Mouse (Mus musculus) limb, embryonic 15.5 days (tissue): ENCODE measurements at regions not wholly inside any gene's neighbourhood (a gene's known extent, or its start where the extent isn't known, plus 50 kb on each side); places are given as distances from the start of the nearest gene placed in this dataset.

Experiments used
- ATAC-seq: fragments of 200-750 bp; cut with Nextera tagmentation; 2 replicates; pipeline ENCODE4 v1.8.0; 2017; ENCODE audit warnings: low read depth, moderate TSS enrichment; ENCODE audit not compliant: insufficient number of reproducible peaks, low FRiP score, low TSS enrichment
- H3K27ac ChIP-seq: fragments of 300-500 bp; sonication (generic); 2 replicates; pipeline ENCODE4 v1.5.1; 2015; ENCODE audit warnings: moderate library complexity, mild to moderate bottlenecking, inconsistent platforms
- H3K27me3 ChIP-seq: fragments of 300-500 bp; sonication (generic); 2 replicates; pipeline ENCODE4 v1.6.1; 2015; ENCODE audit warnings: inconsistent platforms
- H3K36me3 ChIP-seq: fragments of 300-500 bp; sonication (generic); 2 replicates; pipeline ENCODE4 v1.6.1; 2015; ENCODE audit warnings: inconsistent platforms
- H3K4me1 ChIP-seq: fragments of 300-500 bp; sonication (generic); 2 replicates; pipeline ENCODE4 v1.6.1; 2015; ENCODE audit warnings: inconsistent platforms
- H3K4me2 ChIP-seq: fragments of 300-500 bp; sonication (generic); 2 replicates; pipeline ENCODE4 v1.6.1; 2015; ENCODE audit warnings: mild to moderate bottlenecking, inconsistent platforms
- H3K4me3 ChIP-seq: fragments of 300-500 bp; sonication (generic); 2 replicates; pipeline ENCODE4 v1.5.1; 2015; ENCODE audit warnings: mild to moderate bottlenecking, inconsistent platforms
- H3K9ac ChIP-seq: fragments of 300-500 bp; sonication (generic); 2 replicates; pipeline ENCODE4 v1.6.1; 2015; ENCODE audit warnings: inconsistent platforms
- H3K9me3 ChIP-seq: fragments of 300-500 bp; sonication (generic); 2 replicates; pipeline ENCODE4 v1.6.1; 2016; ENCODE audit warnings: inconsistent platforms
- WGBS: fragments of 180-500 bp; shearing (Covaris S2); methylation state at CpG from one replicate; pipeline ENCODE4 v1.1.7; 2015; 5-methylcytosine and 5-hydroxymethylcytosine counted together

GRCm38 (mm10) chr4:152647084-152647483 lies 169.4 kb upstream of the Kcnab2 start:
- Histone ChIP-seq H3K4me1 (no peaks in the 10 kb centered on the region; the same call in 1 of the 2 replicates), H3K9ac (no peak overlapping the region), H3K36me3 (no peaks in the 10 kb centered on the region), H3K4me3 (no peak overlapping the region), H3K9me3 (no peaks in the 10 kb centered on the region), H3K4me2 (no peak overlapping the region), H3K27ac (no peak overlapping the region), H3K27me3 (no peaks in the 10 kb centered on the region)
- ATAC-seq = no peak
- 85% methylated on average over 14 of the region's 14 CpGs for WGBS

DNA sequence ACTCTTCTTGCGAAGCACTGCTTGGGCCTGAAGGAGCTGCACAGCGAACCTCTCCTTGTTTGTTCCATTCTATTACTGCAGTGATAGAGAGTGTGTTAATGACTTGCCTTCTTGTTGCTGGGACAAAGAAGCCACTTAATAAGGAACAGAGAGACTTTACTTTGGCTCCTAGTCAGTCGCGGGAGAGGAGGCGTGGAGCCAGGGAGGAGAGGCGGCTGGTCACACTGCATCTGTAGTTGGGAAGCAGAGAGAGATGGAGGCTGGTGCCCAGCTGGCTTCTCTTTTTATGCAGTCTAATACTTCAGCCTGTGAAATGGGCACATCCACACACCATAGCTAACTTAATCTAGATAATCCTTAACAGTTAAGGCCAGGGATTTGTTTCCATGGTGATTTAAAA lies 159.4 kb upstream of the Kcnab2 start:
- WGBS = 55% methylated on average over 6 of the region's 6 CpGs

DNA sequence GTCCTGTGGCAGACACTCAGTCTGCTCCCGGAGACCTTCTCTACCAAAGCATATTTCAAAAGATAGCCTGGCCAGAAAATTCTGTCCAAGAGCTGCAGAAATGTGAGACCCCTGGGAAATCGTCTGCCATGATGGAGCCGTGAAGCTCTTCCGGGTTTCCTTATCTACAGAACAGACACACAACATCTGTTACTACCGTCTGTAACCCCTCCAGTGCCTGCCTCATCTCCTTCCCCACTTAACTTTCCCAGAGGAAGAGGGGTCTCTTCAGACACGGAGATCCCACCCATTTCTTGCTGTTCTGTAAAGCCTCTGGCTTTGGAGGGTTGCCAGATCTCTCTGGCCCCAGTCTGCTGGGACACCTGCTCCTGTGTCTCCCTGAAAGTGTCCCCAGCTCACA lies 156.2 kb upstream of the Kcnab2 start:
- no peaks in the 10 kb centered on the region for H3K36me3 ChIP-seq
- 39% methylated on average over 6 of the region's 6 CpGs for WGBS

More for the DNA sequence above, 159.4 kb upstream of the Kcnab2 start:
- Histone ChIP-seq H3K9ac (no peak overlapping the region), H3K9me3 (no peaks in the 10 kb centered on the region), H3K27me3 (no peaks in the 10 kb centered on the region), H3K36me3 (no peaks in the 10 kb centered on the region), H3K4me1 (peaks cover 6% of the 10 kb centered on the region; the same call in 1 of the 2 replicates), H3K4me3 (no peak overlapping the region), H3K4me2 (no peak overlapping the region), H3K27ac (no peak overlapping the region)
- no peak for ATAC-seq

GRCm38 (mm10) chr4:152628111-152628510 lies 150.4 kb upstream of the Kcnab2 start:
- Histone ChIP-seq H3K4me3 (no peak overlapping the region), H3K9me3 (no peaks in the 10 kb centered on the region), H3K27ac (no peak overlapping the region), H3K4me2 (no peak overlapping the region), H3K36me3 (no peaks in the 10 kb centered on the region), H3K27me3 (peaks cover 4% of the 10 kb centered on the region; the same call in 1 of the 2 replicates), H3K4me1 (peaks cover 12% of the 10 kb centered on the region), H3K9ac (no peak overlapping the region)
- WGBS = 69% methylated on average over 4 of the region's 4 CpGs
- ATAC-seq = no peak

More for the DNA sequence above, 156.2 kb upstream of the Kcnab2 start:
- ATAC-seq = no peak
- Histone ChIP-seq H3K4me1 (no peaks in the 10 kb centered on the region), H3K9ac (no peak overlapping the region), H3K27me3 (no peaks in the 10 kb centered on the region), H3K27ac (no peak overlapping the region), H3K4me2 (no peak overlapping the region), H3K9me3 (no peaks in the 10 kb centered on the region), H3K4me3 (no peak overlapping the region)

DNA sequence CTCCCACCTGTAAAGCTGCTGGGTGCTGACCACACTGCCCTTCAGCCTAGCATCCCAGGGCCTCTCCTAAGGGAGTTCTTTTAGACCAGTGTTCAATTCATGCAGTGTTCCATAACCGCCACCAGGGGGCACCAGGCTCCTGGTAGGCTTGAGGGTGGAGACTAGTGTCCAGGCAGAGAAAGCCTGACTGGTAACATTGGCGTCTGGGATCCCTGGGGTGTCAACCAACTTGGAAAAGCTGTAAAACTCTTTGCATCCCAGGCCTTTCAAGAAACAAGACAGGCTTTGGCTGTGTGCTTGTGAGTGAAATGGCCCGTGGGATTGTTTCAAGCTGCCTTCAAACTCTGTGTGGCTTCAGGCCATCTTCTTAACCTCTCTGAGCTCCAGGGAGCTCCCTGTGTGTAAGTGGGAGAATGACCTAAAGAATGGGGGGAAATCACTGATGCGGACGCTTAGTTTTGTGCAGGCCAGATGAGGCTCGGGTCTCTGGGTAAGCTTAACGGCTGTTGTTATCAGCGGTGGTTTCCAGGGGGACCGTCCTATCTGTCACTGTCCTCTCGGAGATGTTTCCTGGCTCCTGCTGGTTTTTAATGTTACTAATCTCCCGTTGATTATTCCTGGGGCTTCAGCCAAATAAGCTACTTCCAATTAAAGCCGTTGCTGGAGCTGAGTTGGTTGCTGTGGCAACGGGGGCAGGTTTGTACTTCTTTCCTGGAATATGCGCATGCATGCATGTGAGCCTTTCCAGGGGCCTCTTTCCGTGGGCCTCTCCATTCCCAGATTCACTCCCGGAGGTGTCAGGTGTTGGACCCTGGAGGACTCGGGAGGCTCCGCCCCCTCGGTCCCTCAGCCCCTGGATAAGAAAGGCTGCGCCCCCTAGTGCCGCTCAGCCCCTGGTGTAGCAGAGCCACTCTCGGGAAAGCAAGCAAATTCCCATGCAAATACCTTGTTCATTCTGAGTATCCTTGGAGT lies 147.6 kb upstream of the Kcnab2 start:
- ATAC-seq = peak; percentile 20; the same call in 1 of the 2 replicates
- H3K9me3 ChIP-seq = no peaks in the 10 kb centered on the region
- H3K4me3 ChIP-seq = no peak overlapping the region
- peaks cover 12% of the 10 kb centered on the region for H3K4me1 ChIP-seq
- no peak overlapping the region for H3K27ac ChIP-seq
- WGBS = 5% methylated on average over 22 of the region's 22 CpGs
- H3K4me2 ChIP-seq = peak overlapping the region; percentile 19; the same call in 1 of the 2 replicates
- no peaks in the 10 kb centered on the region for H3K36me3 ChIP-seq
- H3K27me3 ChIP-seq = peaks cover 9% of the 10 kb centered on the region; the same call in 1 of the 2 replicates
- no peak overlapping the region for H3K9ac ChIP-seq

- no peak for ATAC-seq
- WGBS = 64% methylated on average over 9 of the region's 9 CpGs
- H3K27ac ChIP-seq = no peak overlapping the region
- H3K36me3 ChIP-seq = no peaks in the 10 kb centered on the region
- H3K4me1 ChIP-seq = peaks cover 14% of the 10 kb centered on the region
- no peak overlapping the region for H3K4me3 ChIP-seq
- H3K27me3 ChIP-seq = peaks cover 13% of the 10 kb centered on the region; the same call in 1 of the 2 replicates
- H3K4me2 ChIP-seq = no peak overlapping the region
- no peaks in the 10 kb centered on the region for H3K9me3 ChIP-seq
- H3K9ac ChIP-seq = no peak overlapping the region
Observed at GRCm38 (mm10) chr4:152622022-152622777, 144.5 kb upstream of the Kcnab2 start.

GRCm38 (mm10) chr4:152617636-152618035 lies 140.0 kb upstream of the Kcnab2 start:
- H3K9ac ChIP-seq = no peak overlapping the region
- H3K27ac ChIP-seq = no peak overlapping the region
- H3K4me3 ChIP-seq = no peak overlapping the region
- 0 out of 2 replicates have a peak, but pooled peaks cover 3% of the 10 kb centered on the region for H3K4me1 ChIP-seq
- ATAC-seq = no peak
- no peaks in the 10 kb centered on the region for H3K36me3 ChIP-seq
- H3K9me3 ChIP-seq = no peaks in the 10 kb centered on the region
- no peak overlapping the region for H3K4me2 ChIP-seq
- 37% methylated on average over 3 of the region's 3 CpGs for WGBS
- peaks cover 6% of the 10 kb centered on the region; the same call in 1 of the 2 replicates for H3K27me3 ChIP-seq

- Histone ChIP-seq H3K4me3 (no peak overlapping the region), H3K9me3 (no peaks in the 10 kb centered on the region), H3K27ac (no peak overlapping the region), H3K27me3 (0 out of 2 replicates have a peak, but pooled peaks cover 3% of the 10 kb centered on the region), H3K9ac (no peak overlapping the region), H3K36me3 (no peaks in the 10 kb centered on the region), H3K4me1 (0 out of 2 replicates have a peak, but pooled peaks cover 3% of the 10 kb centered on the region), H3K4me2 (no peak overlapping the region)
- no peak for ATAC-seq
- WGBS = 86% methylated on average over 2 of the region's 2 CpGs
Observed at GRCm38 (mm10) chr4:152615155-152615554, 137.5 kb upstream of the Kcnab2 start.

GRCm38 (mm10) chr4:152614356-152615100 lies 136.9 kb upstream of the Kcnab2 start:
- H3K27ac ChIP-seq = no peak overlapping the region
- 79% methylated on average over 13 of the region's 13 CpGs for WGBS
- H3K4me3 ChIP-seq = no peak overlapping the region
- no peaks in the 10 kb centered on the region for H3K36me3 ChIP-seq
- H3K27me3 ChIP-seq = no peaks in the 10 kb centered on the region
- H3K4me2 ChIP-seq = no peak overlapping the region
- no peak for ATAC-seq
- H3K9ac ChIP-seq = no peak overlapping the region
- no peaks in the 10 kb centered on the region for H3K9me3 ChIP-seq
- 0 out of 2 replicates have a peak, but pooled peaks cover 3% of the 10 kb centered on the region for H3K4me1 ChIP-seq
